Mouse (Mus musculus): ENCODE measurements around the gene Anapc5. TPM values are rescaled to one million over a fixed set of nuclear protein-coding genes. Genes with fewer than 3 reads are reported as not detected.

Anapc5 gene
- polyA plus RNA-seq (2012; rRNA removed) = 686 and 736 TPM in 2 replicates
- polyA plus RNA-seq (2014; fragmentation: Nextera tagmentation; extraction: Ambion mirVana) = 427 and 463 TPM in 2 replicates

DNA sequence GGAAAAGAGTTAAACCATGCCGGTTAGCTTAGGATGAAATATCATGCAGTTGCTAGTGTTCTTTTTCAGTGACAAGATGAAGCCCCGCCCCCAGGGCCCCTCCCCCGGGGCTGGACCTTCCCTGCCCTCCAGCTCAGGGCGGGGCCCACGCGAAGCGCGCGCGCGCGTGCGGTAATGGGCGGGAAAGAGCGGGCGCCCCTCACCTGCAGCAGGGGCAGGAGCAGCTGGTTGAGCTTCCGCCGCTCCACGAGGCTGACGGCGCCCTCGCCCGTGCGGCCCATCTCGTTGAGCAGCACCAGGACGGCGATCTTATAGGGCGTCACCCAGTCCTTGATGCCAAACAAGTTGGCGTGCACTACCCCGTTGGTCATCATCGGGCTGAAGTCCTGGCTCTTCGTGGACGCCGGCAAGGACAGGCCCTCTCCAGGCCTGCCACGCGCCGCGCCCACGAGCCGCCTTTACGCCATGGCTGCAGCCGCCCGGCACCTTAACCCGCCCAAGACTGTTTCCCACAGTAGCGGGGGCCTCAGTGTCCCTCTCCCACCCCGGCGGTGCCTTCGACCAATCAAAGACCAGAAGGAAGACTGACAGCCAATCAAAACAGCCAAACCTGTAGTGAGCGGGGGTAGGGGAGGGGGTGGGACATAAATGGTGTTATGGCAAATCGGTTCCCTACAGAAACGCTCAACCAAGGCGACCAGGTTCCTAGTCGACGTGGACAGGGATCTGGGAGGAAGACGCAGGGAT is at the start of gene Anapc5:
Gene Anapc5 (minus strand): TSS at position 563 of the 747 bp plus-strand sequence.
- Histone ChIP-seq H3K4me3 (replicated peaks; ENCODE audit: low read length) (peak within 1 kb of the TSS; percentile 77), H3K27me3 (ENCODE audit: control insufficient read depth, insufficient read depth, low read length) (no peaks in the 10 kb centered on the region), H3K4me2 (replicated peaks; ENCODE audit: low read depth, low read length, severe bottlenecking) (peak within 1 kb of the TSS; percentile 51), H3K9ac (ENCODE audit: low read depth, low read length, severe bottlenecking) (peak within 1 kb of the TSS; percentile 85), H3K4me1 (ENCODE audit: control insufficient read depth, insufficient read depth, low read length) (peaks cover 8% of the 10 kb centered on the region; the same call in 1 of the 2 replicates), H3K36me3 (ENCODE audit: control insufficient read depth, insufficient read depth, low read length) (peaks cover 34% of the 10 kb centered on the region), H3K27ac (replicated peaks; ENCODE audit: low read depth, low read length) (peak within 1 kb of the TSS; percentile 94), H3K9me3 (ENCODE audit: control insufficient read depth, low read length) (no peaks in the 10 kb centered on the region)
- ATAC-seq (ENCODE audit: low FRiP score, low read depth) = peak; percentile 100
- peak; percentile 82; the same call in 1 of the 2 replicates for TF ChIP-seq POLR2A (IDR thresholded peaks at IDR 0.05; ENCODE audit: borderline replicate concordance, extremely low read depth, insufficient read depth, insufficient read length)
- peak; percentile 97 for DNase-seq (ENCODE audit: low spot score)
- WGBS = under 1% methylated on average over 50 of the region's 55 CpGs

DNA sequence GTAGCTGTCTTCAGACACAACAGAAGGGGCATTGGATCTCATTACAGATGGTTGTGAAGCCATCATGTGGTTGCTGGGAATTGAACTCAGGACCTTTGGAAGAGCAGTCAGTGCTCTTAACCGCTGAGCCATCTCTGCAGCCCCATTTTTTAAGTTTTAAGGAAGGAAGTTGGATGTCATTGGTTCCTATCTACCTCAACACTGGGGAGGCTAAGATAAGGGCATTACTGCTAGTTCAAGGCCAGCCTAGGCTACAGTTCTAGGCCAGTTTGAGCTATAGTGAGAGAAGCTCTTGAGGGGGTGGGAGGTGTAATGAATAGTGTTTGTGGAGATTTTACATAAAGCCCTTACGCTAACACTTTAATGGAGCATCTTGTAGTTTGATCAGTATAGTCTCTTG is 41.9 kb upstream of the Anapc5 start:
- H3K36me3 ChIP-seq (ENCODE audit: control insufficient read depth, insufficient read depth, low read length) = peaks cover 53% of the 10 kb centered on the region

DNA sequence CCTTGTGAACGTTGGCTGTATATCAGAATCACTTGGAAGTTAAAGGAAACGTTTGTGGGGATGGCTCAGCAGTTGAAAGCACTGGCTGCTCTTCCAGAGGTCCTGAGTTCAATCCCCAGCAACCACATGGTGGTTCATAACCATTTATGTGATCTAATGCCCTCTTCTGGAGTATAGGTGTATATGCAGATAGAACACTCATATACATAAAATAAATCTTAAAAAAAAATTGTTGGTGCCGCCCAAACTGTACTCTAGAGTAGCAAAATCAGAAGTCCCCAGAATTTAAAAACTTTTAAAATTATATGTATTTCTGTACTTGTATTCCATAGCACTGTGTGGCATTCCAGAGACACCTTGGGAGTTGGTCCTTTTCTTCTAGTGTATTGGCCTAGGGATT is 34.7 kb upstream of the Anapc5 start:
- no peak for TF ChIP-seq POLR2A (IDR thresholded peaks at IDR 0.05; ENCODE audit: borderline replicate concordance, extremely low read depth, insufficient read depth, insufficient read length)
- no peaks in the 10 kb centered on the region for H3K27me3 ChIP-seq (ENCODE audit: control insufficient read depth, insufficient read depth, low read length)
- ATAC-seq (ENCODE audit: low FRiP score, low read depth) (no peak), DNase-seq (ENCODE audit: low spot score) (no peak)
- H3K4me3 ChIP-seq (replicated peaks; ENCODE audit: low read length) = no peak overlapping the region
- no peaks in the 10 kb centered on the region for H3K9me3 ChIP-seq (ENCODE audit: control insufficient read depth, low read length)
- peaks cover 8% of the 10 kb centered on the region for H3K4me1 ChIP-seq (ENCODE audit: control insufficient read depth, insufficient read depth, low read length)
- no peak overlapping the region for H3K9ac ChIP-seq (ENCODE audit: low read depth, low read length, severe bottlenecking)
- H3K4me2 ChIP-seq (replicated peaks; ENCODE audit: low read depth, low read length, severe bottlenecking) = no peak overlapping the region
- 0 out of 2 replicates have a peak, but pooled peaks cover 4% of the 10 kb centered on the region for H3K36me3 ChIP-seq (ENCODE audit: control insufficient read depth, insufficient read depth, low read length)
- H3K27ac ChIP-seq (replicated peaks; ENCODE audit: low read depth, low read length) = no peak overlapping the region
- WGBS = 84% methylated on average over 3 of the region's 3 CpGs

More for the DNA sequence above, 41.9 kb upstream of the Anapc5 start:
- H3K27ac ChIP-seq (replicated peaks; ENCODE audit: low read depth, low read length) = no peak overlapping the region
- H3K27me3 ChIP-seq (ENCODE audit: control insufficient read depth, insufficient read depth, low read length) = no peaks in the 10 kb centered on the region
- no peak overlapping the region for H3K4me3 ChIP-seq (replicated peaks; ENCODE audit: low read length)
- H3K4me1 ChIP-seq (ENCODE audit: control insufficient read depth, insufficient read depth, low read length) = no peaks in the 10 kb centered on the region
- ATAC-seq (ENCODE audit: low FRiP score, low read depth) = no peak
- no peak overlapping the region for H3K4me2 ChIP-seq (replicated peaks; ENCODE audit: low read depth, low read length, severe bottlenecking)
- WGBS = 92% methylated on average over 2 of the region's 2 CpGs
- TF ChIP-seq POLR2A (IDR thresholded peaks at IDR 0.05; ENCODE audit: borderline replicate concordance, extremely low read depth, insufficient read depth, insufficient read length) = no peak
- DNase-seq (ENCODE audit: low spot score) = no peak
- H3K9ac ChIP-seq (ENCODE audit: low read depth, low read length, severe bottlenecking) = no peak overlapping the region
- H3K9me3 ChIP-seq (ENCODE audit: control insufficient read depth, low read length) = no peaks in the 10 kb centered on the region

DNA sequence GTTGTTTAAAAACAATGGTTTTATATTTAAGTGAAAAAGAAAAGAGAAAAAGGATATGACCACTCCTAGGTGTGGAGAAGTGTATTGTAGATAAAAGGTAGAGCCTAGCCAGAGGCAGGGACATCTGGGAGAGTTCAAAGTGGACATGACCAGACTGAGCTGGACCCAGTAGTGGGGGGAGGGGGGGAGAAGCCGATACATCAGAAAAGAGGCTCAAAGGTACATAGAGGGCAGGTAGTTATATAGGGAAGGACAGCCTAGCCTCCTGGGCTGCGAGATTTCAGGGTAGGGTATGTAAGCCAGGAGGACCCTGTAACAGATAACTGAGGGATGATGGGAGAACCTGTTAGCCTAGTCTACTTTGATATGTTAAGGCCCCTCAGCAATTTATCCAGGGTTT is 31.5 kb upstream of the Anapc5 start:
- Histone ChIP-seq H3K4me3 (replicated peaks; ENCODE audit: low read length) (no peak overlapping the region), H3K36me3 (ENCODE audit: control insufficient read depth, insufficient read depth, low read length) (0 out of 2 replicates have a peak, but pooled peaks cover 4% of the 10 kb centered on the region), H3K27ac (replicated peaks; ENCODE audit: low read depth, low read length) (no peak overlapping the region), H3K4me2 (replicated peaks; ENCODE audit: low read depth, low read length, severe bottlenecking) (no peak overlapping the region), H3K9me3 (ENCODE audit: control insufficient read depth, low read length) (no peaks in the 10 kb centered on the region), H3K27me3 (ENCODE audit: control insufficient read depth, insufficient read depth, low read length) (no peaks in the 10 kb centered on the region), H3K4me1 (ENCODE audit: control insufficient read depth, insufficient read depth, low read length) (peaks cover 11% of the 10 kb centered on the region), H3K9ac (ENCODE audit: low read depth, low read length, severe bottlenecking) (no peak overlapping the region)
- TF ChIP-seq POLR2A (IDR thresholded peaks at IDR 0.05; ENCODE audit: borderline replicate concordance, extremely low read depth, insufficient read depth, insufficient read length) = no peak
- ATAC-seq (ENCODE audit: low FRiP score, low read depth) (no peak), DNase-seq (ENCODE audit: low spot score) (no peak)
- WGBS = 90% methylated on average over 2 of the region's 2 CpGs

GRCm38 (mm10) chr5:122850319-122851002 is 29.3 kb upstream of the Anapc5 start:
- Histone ChIP-seq H3K4me2 (replicated peaks; ENCODE audit: low read depth, low read length, severe bottlenecking) (peak overlapping the region; percentile 91), H3K27ac (replicated peaks; ENCODE audit: low read depth, low read length) (peak overlapping the region; percentile 87), H3K4me1 (ENCODE audit: control insufficient read depth, insufficient read depth, low read length) (peaks cover 11% of the 10 kb centered on the region), H3K36me3 (ENCODE audit: control insufficient read depth, insufficient read depth, low read length) (no peaks in the 10 kb centered on the region), H3K9ac (ENCODE audit: low read depth, low read length, severe bottlenecking) (peak overlapping the region; percentile 90), H3K27me3 (ENCODE audit: control insufficient read depth, insufficient read depth, low read length) (no peaks in the 10 kb centered on the region), H3K4me3 (replicated peaks; ENCODE audit: low read length) (peak overlapping the region; percentile 85), H3K9me3 (ENCODE audit: control insufficient read depth, low read length) (no peaks in the 10 kb centered on the region)
- no peak for TF ChIP-seq POLR2A (IDR thresholded peaks at IDR 0.05; ENCODE audit: borderline replicate concordance, extremely low read depth, insufficient read depth, insufficient read length)
- DNase-seq (ENCODE audit: low spot score) = no peak
- WGBS = under 1% methylated on average over 32 of the region's 38 CpGs
- ATAC-seq (ENCODE audit: low FRiP score, low read depth) = peak; percentile 73

Data from limb, embryonic 14.5 days (tissue).